Mouse (Mus musculus): ENCODE measurements at regions not wholly inside any gene's neighbourhood (a gene's known extent, or its start where the extent isn't known, plus 50 kb on each side); places are given as distances from the start of the nearest gene placed in this dataset.

DNA sequence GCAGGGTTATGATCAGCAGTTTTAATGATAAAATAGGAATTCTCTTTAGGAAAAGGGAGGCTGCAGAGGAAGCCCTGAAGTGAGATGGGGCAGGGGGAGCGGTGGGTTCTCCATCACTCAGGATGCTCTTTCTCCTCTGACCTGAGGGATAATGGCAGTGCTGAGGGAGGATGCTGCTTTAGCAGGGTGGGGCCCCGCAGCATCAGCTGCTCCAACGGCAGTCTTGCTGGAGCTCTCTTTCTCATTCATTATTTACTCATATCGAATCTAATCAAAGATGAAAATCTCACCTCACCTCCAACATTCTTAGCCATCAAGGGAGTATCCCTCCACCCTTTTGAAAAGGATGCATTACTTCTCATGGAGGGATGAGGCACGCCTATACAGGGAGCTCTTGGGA, 141.7 kb downstream of the Gm11011 start:
- no peak overlapping the region for H3K4me3 ChIP-seq (replicated peaks in 1 of 3; ENCODE audit: low read depth in 2 of 3, low read length in 2 of 3, poor library complexity in 1 of 3)
- H3K9me3 ChIP-seq (replicated peaks; ENCODE audit: low read length): peaks cover 91% of the 10 kb centered on the region
- H3K79me2 ChIP-seq (replicated peaks; ENCODE audit: control insufficient read depth, extremely low read depth, insufficient read depth, poor library complexity, severe bottlenecking): no peaks in the 10 kb centered on the region
- H3K27me3 ChIP-seq (replicated peaks): no peaks in the 10 kb centered on the region
- H3K36me3 ChIP-seq (replicated peaks in 1 of 2; ENCODE audit: control insufficient read depth in 1 of 2, insufficient read depth in 1 of 2, low read length in 1 of 2): no peaks in the 10 kb centered on the region
- TF ChIP-seq RAD21 (IDR thresholded peaks at IDR 0.05; ENCODE audit: low read depth, low read length): no peak
- TF ChIP-seq MAZ (IDR thresholded peaks at IDR 0.05; ENCODE audit: low read depth, low read length): no peak
- no peak for TF ChIP-seq UBTF (IDR thresholded peaks at IDR 0.05; ENCODE audit: low read depth, low read length)
- no peak for TF ChIP-seq MAX (IDR thresholded peaks at IDR 0.05; ENCODE audit: low read length)
- TF ChIP-seq MXI1 (IDR thresholded peaks at IDR 0.05; ENCODE audit: low read depth, low read length): no peak
- no peak for TF ChIP-seq SMC3 (IDR thresholded peaks at IDR 0.05; ENCODE audit: low read depth, low read length)
- no peak for TF ChIP-seq SIN3A (IDR thresholded peaks at IDR 0.05; ENCODE audit: low read length)
- no peak for TF ChIP-seq JUN (IDR thresholded peaks at IDR 0.05; ENCODE audit: insufficient read depth, low read depth, low read length)
- no peak for TF ChIP-seq POLR2A (IDR thresholded peaks at IDR 0.05; ENCODE audit: low read depth, low read length)
- H3K4me1 ChIP-seq (ENCODE audit: control insufficient read depth in 1 of 2, insufficient read depth in 2 of 2): no peaks in the 10 kb centered on the region
- in situ Hi-C loops (cut with MboI; ENCODE audit: low pct_ligation_motif_present, low pct_unique_long_range_greater_than_20kb, low sequenced_read_pairs): no loop called here
- H3K9ac ChIP-seq (ENCODE audit: insufficient read depth, low read depth): no peak overlapping the region
- H3K4me2 ChIP-seq (ENCODE audit: insufficient read depth, low read depth, poor library complexity, severe bottlenecking): no peak overlapping the region
- H3K27ac ChIP-seq (ENCODE audit: insufficient read depth, low read depth): no peak overlapping the region
- DNase-seq (ENCODE audit: extremely low read depth): no peak
- dilution Hi-C loops (cut with MboI; ENCODE audit: extremely low pct_ligation_motif_present, extremely low pct_unique_long_range_greater_than_20kb, low sequenced_read_pairs): no loop called here

DNA sequence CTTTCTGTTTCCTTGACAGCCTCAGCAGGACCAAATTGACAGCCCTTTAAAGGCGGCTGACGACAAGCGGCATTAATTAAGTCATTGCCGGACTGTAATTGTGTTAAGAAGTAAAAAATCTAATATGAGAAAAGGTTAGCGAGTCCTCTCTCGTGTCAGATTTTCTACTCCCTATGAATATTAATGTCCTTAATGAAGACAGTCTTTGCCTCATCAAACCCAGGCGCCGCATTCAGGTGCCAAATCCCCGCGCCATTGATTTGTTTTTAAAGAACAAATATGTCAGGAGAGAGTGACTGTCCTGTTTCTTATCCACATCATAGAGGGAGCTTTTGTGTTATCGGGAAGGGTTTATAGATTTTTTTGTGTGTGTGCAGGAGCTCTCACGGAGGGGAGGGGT, 142.2 kb downstream of the Gm11011 start:
- Histone ChIP-seq H3K27me3 (replicated peaks) (no peaks in the 10 kb centered on the region), H3K9me3 (replicated peaks; ENCODE audit: low read length) (peaks cover 86% of the 10 kb centered on the region)
- dilution Hi-C loops (cut with MboI; ENCODE audit: extremely low pct_ligation_motif_present, extremely low pct_unique_long_range_greater_than_20kb, low sequenced_read_pairs): no loop called here

DNA sequence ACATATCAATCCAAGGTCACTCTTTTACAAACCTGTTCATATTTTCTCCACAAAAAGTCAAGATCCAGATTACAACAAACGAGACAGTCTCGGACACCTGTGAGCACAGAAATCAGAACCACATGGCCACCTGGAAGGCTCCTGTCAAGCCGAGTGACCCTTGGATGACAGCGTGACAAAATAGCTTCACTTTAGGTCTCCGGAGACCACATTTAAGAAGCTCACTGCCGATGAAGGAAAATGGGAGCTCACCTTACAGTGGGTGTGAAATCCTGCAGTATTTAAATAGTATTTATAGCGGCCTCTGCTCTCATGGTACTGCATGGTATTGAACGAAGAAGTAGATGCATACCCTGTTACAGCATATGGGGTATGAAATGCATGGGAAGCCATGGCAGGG, 144.3 kb downstream of the Gm11011 start:
- H3K9me3 ChIP-seq (replicated peaks; ENCODE audit: low read length): peaks cover 66% of the 10 kb centered on the region
- H3K4me1 ChIP-seq (ENCODE audit: control insufficient read depth in 1 of 2, insufficient read depth in 2 of 2): no peaks in the 10 kb centered on the region
- in situ Hi-C loops (cut with MboI; ENCODE audit: low pct_ligation_motif_present, low pct_unique_long_range_greater_than_20kb, low sequenced_read_pairs): no loop called here
- TF ChIP-seq KAT2A (IDR thresholded peaks at IDR 0.05; ENCODE audit: insufficient replicate concordance, low read length) (no peak), MAFK (IDR thresholded peaks at IDR 0.05; ENCODE audit: insufficient replicate concordance, low read length) (no peak), JUND (conservative IDR thresholded peaks at IDR 0.05; ENCODE audit: low read depth, low read length) (no peak), MAZ (IDR thresholded peaks at IDR 0.05; ENCODE audit: low read depth, low read length) (no peak), SMC3 (IDR thresholded peaks at IDR 0.05; ENCODE audit: low read depth, low read length) (no peak), NRF1 (IDR thresholded peaks at IDR 0.05; ENCODE audit: low read depth, low read length) (no peak), TCF12 (IDR thresholded peaks at IDR 0.05; ENCODE audit: low read depth, low read length) (no peak), ZKSCAN1 (IDR thresholded peaks at IDR 0.05; ENCODE audit: borderline replicate concordance, low read depth, low read length) (no peak), EP300 (IDR thresholded peaks at IDR 0.05; ENCODE audit: low read length) (no peak), HCFC1 (IDR thresholded peaks at IDR 0.05; ENCODE audit: low read depth, low read length) (no peak), SIN3A (IDR thresholded peaks at IDR 0.05; ENCODE audit: low read length) (no peak), RAD21 (IDR thresholded peaks at IDR 0.05; ENCODE audit: low read depth, low read length) (no peak), TBP (conservative IDR thresholded peaks at IDR 0.05; ENCODE audit: low read depth, low read length) (no peak)
- H3K27me3 ChIP-seq (replicated peaks): no peaks in the 10 kb centered on the region
- no peak overlapping the region for H3K4me2 ChIP-seq (ENCODE audit: insufficient read depth, low read depth, poor library complexity, severe bottlenecking)
- H3K36me3 ChIP-seq (replicated peaks in 1 of 2; ENCODE audit: control insufficient read depth in 1 of 2, insufficient read depth in 1 of 2, low read length in 1 of 2): no peaks in the 10 kb centered on the region
- no peak overlapping the region for H3K4me3 ChIP-seq (replicated peaks in 1 of 3; ENCODE audit: low read depth in 2 of 3, low read length in 2 of 3, poor library complexity in 1 of 3)
- no peaks in the 10 kb centered on the region for H3K79me2 ChIP-seq (replicated peaks; ENCODE audit: control insufficient read depth, extremely low read depth, insufficient read depth, poor library complexity, severe bottlenecking)
- no peak for DNase-seq (ENCODE audit: extremely low read depth)
- no peak overlapping the region for H3K9ac ChIP-seq (ENCODE audit: insufficient read depth, low read depth)
- dilution Hi-C loops (cut with MboI; ENCODE audit: extremely low pct_ligation_motif_present, extremely low pct_unique_long_range_greater_than_20kb, low sequenced_read_pairs): no loop called here
- H3K27ac ChIP-seq (ENCODE audit: insufficient read depth, low read depth): no peak overlapping the region

More for the DNA sequence above, 142.2 kb downstream of the Gm11011 start:
- Histone ChIP-seq H3K4me3 (replicated peaks in 1 of 3; ENCODE audit: low read depth in 2 of 3, low read length in 2 of 3, poor library complexity in 1 of 3) (no peak overlapping the region), H3K4me2 (ENCODE audit: insufficient read depth, low read depth, poor library complexity, severe bottlenecking) (no peak overlapping the region), H3K27ac (ENCODE audit: insufficient read depth, low read depth) (no peak overlapping the region), H3K4me1 (ENCODE audit: control insufficient read depth in 1 of 2, insufficient read depth in 2 of 2) (no peaks in the 10 kb centered on the region), H3K9ac (ENCODE audit: insufficient read depth, low read depth) (no peak overlapping the region), H3K79me2 (replicated peaks; ENCODE audit: control insufficient read depth, extremely low read depth, insufficient read depth, poor library complexity, severe bottlenecking) (no peaks in the 10 kb centered on the region), H3K36me3 (replicated peaks in 1 of 2; ENCODE audit: control insufficient read depth in 1 of 2, insufficient read depth in 1 of 2, low read length in 1 of 2) (no peaks in the 10 kb centered on the region)
- TF ChIP-seq MAZ (IDR thresholded peaks at IDR 0.05; ENCODE audit: low read depth, low read length): no peak
- no peak for TF ChIP-seq POLR2AphosphoS2 (IDR thresholded peaks at IDR 0.05; ENCODE audit: low read depth, low read length)
- TF ChIP-seq ZMIZ1 (IDR thresholded peaks at IDR 0.05; ENCODE audit: low read depth, low read length): no peak
- no peak for TF ChIP-seq SMC3 (IDR thresholded peaks at IDR 0.05; ENCODE audit: low read depth, low read length)
- no peak for TF ChIP-seq RAD21 (IDR thresholded peaks at IDR 0.05; ENCODE audit: low read depth, low read length)
- TF ChIP-seq E2F4 (IDR thresholded peaks at IDR 0.05; ENCODE audit: insufficient replicate concordance, low read depth, low read length): no peak
- TF ChIP-seq ZKSCAN1 (IDR thresholded peaks at IDR 0.05; ENCODE audit: borderline replicate concordance, low read depth, low read length): no peak
- TF ChIP-seq TCF12 (IDR thresholded peaks at IDR 0.05; ENCODE audit: low read depth, low read length): no peak
- TF ChIP-seq CHD2 (IDR thresholded peaks at IDR 0.05; ENCODE audit: low read length): no peak
- no peak for TF ChIP-seq JUN (IDR thresholded peaks at IDR 0.05; ENCODE audit: insufficient read depth, low read depth, low read length)
- in situ Hi-C loops (cut with MboI; ENCODE audit: low pct_ligation_motif_present, low pct_unique_long_range_greater_than_20kb, low sequenced_read_pairs): no loop called here
- DNase-seq (ENCODE audit: extremely low read depth): no peak

All from CH12.LX (cell line).